Mouse (Mus musculus): ENCODE results near the gene Ppfia4. TPM values are rescaled to one million over a fixed set of nuclear protein-coding genes. Genes with fewer than 3 reads are reported as not detected.

Ppfia4 gene
- total and polyA plus RNA-seq, 3 experiments, result 0.30 to 5.4 (median 1.8) TPM

DNA sequence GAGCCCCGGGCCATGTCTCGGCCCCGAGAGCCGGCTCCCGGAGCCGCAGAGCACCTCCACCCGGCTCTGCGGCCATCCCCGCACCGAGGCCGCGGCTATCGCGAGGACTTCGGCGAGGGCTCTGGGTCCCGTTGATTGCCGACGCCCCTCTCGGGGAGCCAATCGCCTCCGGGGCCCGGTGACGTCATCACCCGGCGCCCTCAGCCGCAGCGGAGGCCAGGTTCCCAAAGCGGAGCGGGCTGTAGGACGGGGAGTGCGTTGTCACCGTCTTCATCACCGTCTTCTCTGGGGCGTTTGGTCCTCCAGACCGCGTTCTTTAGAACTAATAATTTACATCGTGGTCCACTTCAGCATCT is 29.1 kb upstream of the Ppfia4 start, which contains the start of gene Tmem183a (continued):
- TF ChIP-seq E2F4 (IDR thresholded peaks at IDR 0.05; ENCODE audit: insufficient replicate concordance, low read depth, low read length) (no peak), ETS1 (conservative IDR thresholded peaks at IDR 0.05; ENCODE audit: low read depth, low read length) (no peak), GABPA (IDR thresholded peaks at IDR 0.05; ENCODE audit: insufficient replicate concordance, low read depth, low read length) (no peak; the same call in 1 of the 2 replicates), MXI1 (IDR thresholded peaks at IDR 0.05; ENCODE audit: low read depth, low read length) (peak; percentile 75), HCFC1 (IDR thresholded peaks at IDR 0.05; ENCODE audit: low read depth, low read length) (peak; percentile 87), POLR2AphosphoS2 (IDR thresholded peaks at IDR 0.05; ENCODE audit: low read depth, low read length) (peak; percentile 91; the same call in 1 of the 2 replicates), IRF4 (IDR thresholded peaks at IDR 0.05; ENCODE audit: low read depth, low read length) (no peak), MYC (IDR thresholded peaks at IDR 0.05; ENCODE audit: low read depth, low read length) (no peak), MAZ (IDR thresholded peaks at IDR 0.05; ENCODE audit: low read depth, low read length) (peak; percentile 48; the same call in 1 of the 2 replicates), MAFK (IDR thresholded peaks at IDR 0.05; ENCODE audit: insufficient replicate concordance, low read length) (0 out of 2 replicates have a peak, but pooled peaks have one; percentile 11), ZC3H11A (IDR thresholded peaks at IDR 0.05; ENCODE audit: low read depth, low read length) (no peak), SMC3 (IDR thresholded peaks at IDR 0.05; ENCODE audit: low read depth, low read length) (no peak), BHLHE40 (IDR thresholded peaks at IDR 0.05; ENCODE audit: low read depth, low read length) (no peak), SIN3A (IDR thresholded peaks at IDR 0.05; ENCODE audit: low read length) (peak; percentile 79)

DNA sequence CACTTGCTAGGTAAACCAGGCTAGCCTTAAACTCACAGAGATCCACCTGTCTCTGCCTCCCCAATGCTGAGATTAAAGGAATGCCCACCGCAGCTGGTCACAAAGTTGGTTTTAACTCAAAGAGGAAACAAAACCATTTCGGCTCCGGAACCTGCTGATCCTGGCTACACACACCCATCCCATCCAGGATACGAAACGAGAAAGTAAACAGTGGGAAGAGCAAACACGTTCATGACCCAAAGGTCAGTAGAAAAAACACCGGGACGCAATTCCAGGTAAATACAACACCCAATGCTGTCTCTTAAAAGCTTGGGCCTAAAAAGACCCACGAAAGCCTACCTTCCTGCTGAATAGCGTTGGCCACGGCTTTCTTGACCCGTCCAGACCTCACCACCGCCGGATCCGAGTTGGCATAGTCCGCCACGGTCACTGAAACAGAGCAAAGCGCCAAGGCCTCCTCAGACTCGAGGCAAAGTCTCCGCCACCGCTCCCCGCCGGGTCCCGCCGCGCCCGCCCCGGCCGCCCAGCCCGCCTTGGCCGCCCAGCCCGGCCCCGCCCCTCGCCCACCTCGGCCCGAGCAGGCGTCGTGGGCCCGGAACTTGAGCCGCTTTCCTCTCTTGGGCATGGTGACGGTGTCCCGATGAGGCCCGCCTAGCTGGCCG is 28.6 kb upstream of the Ppfia4 start:
- TF ChIP-seq CTCF (conservative IDR thresholded peaks at IDR 0.05 in 1 of 2, IDR thresholded peaks at IDR 0.05 in 1 of 2; ENCODE audit: low read depth in 2 of 2, low read length in 2 of 2), result no peak
- no peaks in the 10 kb centered on the region for H3K9me3 ChIP-seq (replicated peaks; ENCODE audit: low read length)
- H3K27ac ChIP-seq (ENCODE audit: insufficient read depth, low read depth), result no peak overlapping the region
- peak; percentile 12 for DNase-seq (ENCODE audit: extremely low read depth)
- H3K36me3 ChIP-seq (replicated peaks in 1 of 2; ENCODE audit: control insufficient read depth in 1 of 2, insufficient read depth in 1 of 2, low read length in 1 of 2), result peaks cover 18 to 36% of the 10 kb centered on the region in 2 experiments
- H3K4me3 ChIP-seq (replicated peaks in 1 of 3; ENCODE audit: low read depth in 2 of 3, low read length in 2 of 3, poor library complexity in 1 of 3), result peak overlapping the region; percentile 85 to 99 (median 89)
- no peaks in the 10 kb centered on the region for H3K27me3 ChIP-seq (replicated peaks)
- H3K79me2 ChIP-seq (replicated peaks; ENCODE audit: control insufficient read depth, extremely low read depth, insufficient read depth, poor library complexity, severe bottlenecking), result peaks cover 25% of the 10 kb centered on the region
- H3K4me1 ChIP-seq (ENCODE audit: control insufficient read depth in 1 of 2, insufficient read depth in 2 of 2), result peaks cover 2 to 17% of the 10 kb centered on the region in 2 experiments; a peak in 3 of 4 replicates
- H3K4me2 ChIP-seq (ENCODE audit: insufficient read depth, low read depth, poor library complexity, severe bottlenecking), result peak overlapping the region; percentile 98
- in situ Hi-C loops (cut with MboI; ENCODE audit: low pct_ligation_motif_present, low pct_unique_long_range_greater_than_20kb, low sequenced_read_pairs), result no loop called here
- H3K9ac ChIP-seq (ENCODE audit: insufficient read depth, low read depth), result peak overlapping the region; percentile 92
- dilution Hi-C loops (cut with MboI; ENCODE audit: extremely low pct_ligation_motif_present, extremely low pct_unique_long_range_greater_than_20kb, low sequenced_read_pairs), result no loop called here

DNA sequence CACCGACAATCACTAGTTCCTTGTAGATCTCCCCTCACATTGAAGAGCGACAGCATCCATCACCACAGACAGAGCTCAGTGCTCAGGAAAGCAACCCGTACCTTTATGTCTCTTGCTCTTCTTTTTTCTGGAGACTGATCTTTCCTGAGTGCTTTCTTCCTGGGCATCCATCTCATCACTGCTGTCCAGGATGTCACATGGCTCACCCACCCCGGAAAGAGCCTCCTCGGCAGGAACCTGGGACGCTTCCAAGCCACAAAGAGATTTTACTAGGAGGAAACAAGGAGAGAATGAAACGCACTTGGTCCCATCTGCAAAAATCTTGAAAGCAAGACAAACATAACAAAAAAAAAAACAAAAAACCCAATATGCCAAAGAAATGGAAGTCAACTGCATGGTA is 27.9 kb upstream of the Ppfia4 start:
- dilution Hi-C loops (cut with MboI; ENCODE audit: extremely low pct_ligation_motif_present, extremely low pct_unique_long_range_greater_than_20kb, low sequenced_read_pairs), result no loop called here
- H3K4me1 ChIP-seq (ENCODE audit: control insufficient read depth in 1 of 2, insufficient read depth in 2 of 2), result peaks cover 2 to 17% of the 10 kb centered on the region in 2 experiments; a peak in 3 of 4 replicates
- in situ Hi-C loops (cut with MboI; ENCODE audit: low pct_ligation_motif_present, low pct_unique_long_range_greater_than_20kb, low sequenced_read_pairs), result no loop called here
- peak overlapping the region; percentile 92 for H3K9ac ChIP-seq (ENCODE audit: insufficient read depth, low read depth)
- peak overlapping the region; percentile 98 for H3K4me2 ChIP-seq (ENCODE audit: insufficient read depth, low read depth, poor library complexity, severe bottlenecking)
- H3K27ac ChIP-seq (ENCODE audit: insufficient read depth, low read depth), result no peak overlapping the region
- H3K27me3 ChIP-seq (replicated peaks), result no peaks in the 10 kb centered on the region
- H3K79me2 ChIP-seq (replicated peaks; ENCODE audit: control insufficient read depth, extremely low read depth, insufficient read depth, poor library complexity, severe bottlenecking), result peaks cover 28% of the 10 kb centered on the region
- peak overlapping the region; percentile 85 to 99 (median 89) for H3K4me3 ChIP-seq (replicated peaks in 1 of 3; ENCODE audit: low read depth in 2 of 3, low read length in 2 of 3, poor library complexity in 1 of 3)
- no peak for DNase-seq (ENCODE audit: extremely low read depth)
- TF ChIP-seq KAT2A (IDR thresholded peaks at IDR 0.05; ENCODE audit: insufficient replicate concordance, low read length) (no peak), ZMIZ1 (IDR thresholded peaks at IDR 0.05; ENCODE audit: low read depth, low read length) (no peak), POLR2AphosphoS2 (IDR thresholded peaks at IDR 0.05; ENCODE audit: low read depth, low read length) (no peak), MAX (IDR thresholded peaks at IDR 0.05; ENCODE audit: low read length) (no peak), MYC (IDR thresholded peaks at IDR 0.05; ENCODE audit: low read depth, low read length) (no peak), MEF2A (IDR thresholded peaks at IDR 0.05; ENCODE audit: borderline replicate concordance, low read depth, low read length) (no peak), USF1 (IDR thresholded peaks at IDR 0.05; ENCODE audit: low read depth, low read length) (no peak), ETS1 (conservative IDR thresholded peaks at IDR 0.05; ENCODE audit: low read depth, low read length) (no peak), NELFE (IDR thresholded peaks at IDR 0.05; ENCODE audit: low read depth, low read length) (no peak), ZC3H11A (IDR thresholded peaks at IDR 0.05; ENCODE audit: low read depth, low read length) (no peak), ELF1 (IDR thresholded peaks at IDR 0.05; ENCODE audit: low read depth, low read length) (no peak), MAZ (IDR thresholded peaks at IDR 0.05; ENCODE audit: low read depth, low read length) (no peak), GABPA (IDR thresholded peaks at IDR 0.05; ENCODE audit: insufficient replicate concordance, low read depth, low read length) (no peak), MXI1 (IDR thresholded peaks at IDR 0.05; ENCODE audit: low read depth, low read length) (no peak), EP300 (IDR thresholded peaks at IDR 0.05; ENCODE audit: low read length) (no peak), E2F4 (IDR thresholded peaks at IDR 0.05; ENCODE audit: insufficient replicate concordance, low read depth, low read length) (no peak), TBP (conservative IDR thresholded peaks at IDR 0.05; ENCODE audit: low read depth, low read length) (no peak), ZNF384 (IDR thresholded peaks at IDR 0.05; ENCODE audit: low read depth, low read length) (no peak), TCF12 (IDR thresholded peaks at IDR 0.05; ENCODE audit: low read depth, low read length) (no peak), CHD1 (IDR thresholded peaks at IDR 0.05; ENCODE audit: low read depth, low read length) (no peak)
- peaks cover 25 to 42% of the 10 kb centered on the region in 2 experiments for H3K36me3 ChIP-seq (replicated peaks in 1 of 2; ENCODE audit: control insufficient read depth in 1 of 2, insufficient read depth in 1 of 2, low read length in 1 of 2)
- H3K9me3 ChIP-seq (replicated peaks; ENCODE audit: low read length), result no peaks in the 10 kb centered on the region

All from CH12.LX (cell line).